Mouse (Mus musculus) liver, embryonic 14.5 days (tissue): ENCODE measurements around the gene 5730507C01Rik.
"Not testable (repeated sequence)": the region's sequence is repeated elsewhere in the genome, so short reads cannot be mapped to it uniquely, and the experiment has no call there.

Source experiments
- CTCF ChIP-seq: IDR thresholded peaks from 2 replicates; pipeline ENCODE4 v1.5.1; 2016; ENCODE audit warnings: antibody characterized with exemption, low read depth, control low read depth
- EP300 ChIP-seq: IDR thresholded peaks from 2 replicates; pipeline ENCODE4 v1.6.1; 2016; ENCODE audit warnings: antibody characterized with exemption, low read depth

DNA sequence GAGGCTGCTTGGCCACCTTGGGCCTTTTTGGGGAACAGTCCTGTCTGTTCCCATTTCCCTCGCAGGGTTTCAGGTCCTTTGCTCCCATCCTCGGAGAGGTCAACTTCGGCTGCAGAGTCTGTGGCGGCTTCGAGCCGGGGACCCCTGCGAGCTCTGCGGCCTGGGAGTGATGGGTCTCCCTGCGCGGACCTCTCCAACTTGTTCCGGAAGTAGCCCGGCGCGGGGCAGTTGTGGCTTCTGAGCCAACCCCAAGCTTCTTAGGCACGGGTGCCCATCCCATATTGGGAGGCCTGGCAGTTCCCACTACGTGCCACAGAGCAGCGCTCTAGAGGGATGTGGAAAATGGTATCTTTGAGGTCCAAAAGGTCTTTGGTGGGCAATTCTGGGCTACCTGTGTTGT, 767 bp downstream of the 5730507C01Rik start:
- not testable (repeated sequence) for TF ChIP-seq CTCF, EP300
